Mouse (Mus musculus) heart, adult 8-10 months (tissue): ENCODE results near the gene Zfp219. TPM values are rescaled to one million over a fixed set of nuclear protein-coding genes. Genes with fewer than 3 reads are reported as not detected.

Experiments
- total RNA-seq, 4 experiments: library from RNA; stranded (reverse); gene quantifications; 2 replicates each; pipeline ENCODE4 v1.2.4; 2022

Gene Zfp219
- total RNA-seq, 4 experiments from 2014 or later, result 22.5 to 29.9 (median 24.6) TPM

Other genes with a start within 250 kb of the Zfp219 start
- not detected for gene Ang4, start 247.1 kb downstream of the Zfp219 start, total RNA-seq
- not detected for gene AY358078, start 220.7 kb downstream of the Zfp219 start, total RNA-seq
- gene Ear6, start 167.0 kb downstream of the Zfp219 start, total RNA-seq, result not detected
- gene Mettl17, start 135.9 kb downstream of the Zfp219 start, total RNA-seq, result 10 to 100 TPM; 17.9 to 26.4 (median 22.7) TPM
- under 1 TPM in 2 of 4 experiments, not detected in 2; 0.17 to 0.44 TPM for gene Slc39a2, start 127.8 kb downstream of the Zfp219 start, total RNA-seq
- gene Ndrg2, start 106.6 kb downstream of the Zfp219 start, total RNA-seq, result 1,000 to 10,000 TPM; 1,477 to 1,608 (median 1,523) TPM
- gene Tppp2, start 102.3 kb downstream of the Zfp219 start, total RNA-seq, result not detected
- not detected for gene Rnase13, start 98.0 kb downstream of the Zfp219 start, total RNA-seq
- gene Arhgef40, start 36.0 kb downstream of the Zfp219 start, total RNA-seq, result 10 to 100 TPM; 20.4 to 31.0 (median 24.0) TPM
- 1 to 10 TPM; 1.6 to 4.4 (median 2.5) TPM for gene Tmem253, start 5.1 kb downstream of the Zfp219 start, total RNA-seq
- gene Olfr221, start 21.7 kb upstream of the Zfp219 start, total RNA-seq, result not detected
- gene Hnrnpc, start 83.3 kb upstream of the Zfp219 start, total RNA-seq, result 100 to 1,000 TPM; 126 to 132 (median 128) TPM
- under 1 TPM in 3 of 4 experiments, not detected in 1; 0.31 to 0.41 (median 0.37) TPM for gene Rpgrip1, start 90.0 kb upstream of the Zfp219 start, total RNA-seq
- 10 to 100 TPM; 20.7 to 26.7 (median 22.9) TPM for gene Supt16, start 176.7 kb upstream of the Zfp219 start, total RNA-seq
- gene Chd8, start 237.0 kb upstream of the Zfp219 start, total RNA-seq, result 10 to 100 TPM; 26.8 to 42.5 (median 37.7) TPM